Mouse (Mus musculus) heart, adult 2 months (tissue): ENCODE data around the gene Sik1.

Experiments
- CTCF ChIP-seq: fragments of 200-600 bp; IDR thresholded peaks from 2 replicates; pipeline ENCODE4 v1.8.1; 2022; ENCODE audit warnings: antibody characterized with exemption, mild to moderate bottlenecking, moderate library complexity
- POLR2A ChIP-seq: fragments of 200-500 bp; IDR thresholded peaks from 2 replicates; pipeline ENCODE4 v1.6.1; 2011; ENCODE audit warnings: mild to moderate bottlenecking, low read depth, low read length, control low read depth; ENCODE audit not compliant: insufficient read depth

DNA sequence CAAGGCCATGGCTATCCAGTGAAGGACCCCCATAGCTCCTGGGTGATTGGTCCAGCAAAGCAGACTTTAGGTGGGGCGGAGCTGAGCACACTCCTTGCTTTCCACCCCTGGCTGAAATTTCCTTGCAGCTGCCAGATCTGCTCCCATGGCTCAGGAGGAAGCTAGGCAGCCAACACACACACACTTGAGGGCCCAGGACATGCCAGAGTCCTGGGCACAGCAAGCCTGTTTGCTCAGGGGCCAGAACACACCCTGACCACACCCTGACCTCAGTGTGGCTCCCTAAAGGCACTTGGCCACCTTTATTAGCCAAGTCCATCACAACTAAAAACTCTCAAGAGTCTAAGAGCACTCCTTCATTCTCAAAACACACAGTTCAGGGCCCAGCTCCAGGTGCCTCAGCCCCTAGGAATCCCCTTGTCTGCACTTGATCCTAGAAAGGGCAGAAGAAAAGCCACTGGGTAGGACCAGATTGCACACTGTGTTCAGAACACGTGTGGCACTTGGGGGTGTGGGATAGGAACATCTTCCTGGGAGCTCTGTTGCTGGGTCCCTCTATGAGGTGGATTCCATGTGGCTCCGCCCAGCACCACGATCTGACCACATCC, 41.7 kb upstream of the Sik1 start:
- TF ChIP-seq CTCF (no peak), POLR2A (no peak)
